Mouse (Mus musculus) MEL (cell line): ENCODE results near the gene Adcy4. TPM values are rescaled to one million over a fixed set of nuclear protein-coding genes. Genes with fewer than 3 reads are reported as not detected.

Experiments used
- DNase-seq: peaks from one replicate; pipeline ENCODE4 v3.0.0; 2011; ENCODE audit warnings: low read depth, low spot score
- H3K27ac ChIP-seq: 2 replicates; pipeline ENCODE4 v1.5.1; 2012; ENCODE audit warnings: low read depth, mild to moderate bottlenecking, control low read depth, low read length, moderate library complexity; ENCODE audit not compliant: control insufficient read depth
- H3K27me3 ChIP-seq, 2 experiments: fragments of 150-350 bp in 1 of 2; sonication (generic) in 1 of 2; 2 replicates each; pipeline ENCODE4 v1.6.1; 2012; ENCODE audit warnings: low read length in 2 of 2, mild to moderate bottlenecking in 2 of 2, improper control_type of control experiment in 1 of 2, moderate library complexity in 1 of 2; ENCODE audit not compliant: insufficient read depth in 2 of 2, control insufficient read depth in 1 of 2
- H3K36me3 ChIP-seq, 2 experiments: 2 replicates each; pipeline ENCODE4 v1.6.1; 2012 to 2014; ENCODE audit warnings: low read length in 2 of 2, improper control_type of control experiment in 1 of 2, inconsistent platforms in 1 of 2, mild to moderate bottlenecking in 1 of 2; ENCODE audit not compliant: insufficient read depth in 2 of 2, control insufficient read depth in 1 of 2
- H3K4me1 ChIP-seq, 2 experiments: fragments of 150-350 bp in 1 of 2; sonication (generic) in 1 of 2; 2 replicates each; pipeline ENCODE4 v1.6.1; 2012; ENCODE audit warnings: low read length in 2 of 2, improper control_type of control experiment in 1 of 2, mild to moderate bottlenecking in 1 of 2; ENCODE audit not compliant: insufficient read depth in 2 of 2, control insufficient read depth in 1 of 2
- H3K4me3 ChIP-seq, 2 experiments: fragments of 150-350 bp in 1 of 2; sonication (generic) in 1 of 2; 2 replicates each; pipeline ENCODE4 v1.5.1; 2012; ENCODE audit warnings: low read depth in 2 of 2, low read length in 2 of 2, mild to moderate bottlenecking in 2 of 2, moderate library complexity in 2 of 2, control low read depth in 1 of 2, improper control_type of control experiment in 1 of 2; ENCODE audit not compliant: control insufficient read depth in 1 of 2, insufficient read depth in 1 of 2
- H3K79me2 ChIP-seq: 2 replicates; pipeline ENCODE4 v1.6.1; 2012; ENCODE audit warnings: mild to moderate bottlenecking, low read length, moderate library complexity; ENCODE audit not compliant: control insufficient read depth, poor library complexity, insufficient read depth
- H3K9ac ChIP-seq: 2 replicates; pipeline ENCODE4 v1.6.1; 2012; ENCODE audit warnings: low read depth, mild to moderate bottlenecking, control low read depth, low read length, moderate library complexity; ENCODE audit not compliant: control insufficient read depth, poor library complexity, severe bottlenecking
- H3K9me3 ChIP-seq: fragments of 150-350 bp; sonication (generic); replicated peaks from 2 replicates; pipeline ENCODE4 v1.6.1; 2012; ENCODE audit warnings: mild to moderate bottlenecking, low read length, improper control_type of control experiment, moderate library complexity; ENCODE audit not compliant: insufficient read depth
- CHD1 ChIP-seq: IDR thresholded peaks from 2 replicates; pipeline ENCODE4 v1.6.1; 2012; ENCODE audit warnings: low read depth, mild to moderate bottlenecking, inconsistent platforms, low read length, improper control_type of control experiment
- CHD2 ChIP-seq: IDR thresholded peaks from 2 replicates; pipeline ENCODE4 v1.6.1; 2011; ENCODE audit warnings: low read length, improper control_type of control experiment
- E2F4 ChIP-seq: IDR thresholded peaks from 2 replicates; pipeline ENCODE4 v1.6.1; 2011; ENCODE audit warnings: low read depth, low read length, improper control_type of control experiment, borderline replicate concordance
- ELF1 ChIP-seq: IDR thresholded peaks from 2 replicates; pipeline ENCODE4 v1.6.1; 2014; ENCODE audit warnings: low read depth, mild to moderate bottlenecking, inconsistent platforms, low read length, improper control_type of control experiment, moderate library complexity
- ETS1 ChIP-seq: IDR thresholded peaks from 2 replicates; pipeline ENCODE4 v1.6.1; 2012; ENCODE audit warnings: low read depth, mild to moderate bottlenecking, inconsistent platforms, low read length, improper control_type of control experiment, moderate library complexity
- GABPA ChIP-seq: IDR thresholded peaks from 2 replicates; pipeline ENCODE4 v1.6.1; 2012; ENCODE audit warnings: low read depth, mild to moderate bottlenecking, inconsistent platforms, low read length, improper control_type of control experiment, moderate library complexity
- GATA1 ChIP-seq: IDR thresholded peaks from 2 replicates; pipeline ENCODE4 v1.6.1; 2011; ENCODE audit warnings: low read depth, low read length, improper control_type of control experiment
- HCFC1 ChIP-seq: IDR thresholded peaks from 2 replicates; pipeline ENCODE4 v1.6.1; 2012; ENCODE audit warnings: low read depth, mild to moderate bottlenecking, inconsistent platforms, low read length, improper control_type of control experiment, moderate library complexity
- JUND ChIP-seq: IDR thresholded peaks from 2 replicates; pipeline ENCODE4 v1.6.1; 2011; ENCODE audit warnings: low read depth, mild to moderate bottlenecking, improper control_type of control experiment, low read length
- MEF2A ChIP-seq: IDR thresholded peaks from 2 replicates; pipeline ENCODE4 v1.6.1; 2014; ENCODE audit warnings: low read depth, mild to moderate bottlenecking, inconsistent platforms, low read length, improper control_type of control experiment; ENCODE audit not compliant: poor library complexity, insufficient replicate concordance, severe bottlenecking; ENCODE audit errors: extremely low read depth
- MXI1 ChIP-seq: IDR thresholded peaks from 2 replicates; pipeline ENCODE4 v1.6.1; 2011; ENCODE audit warnings: mild to moderate bottlenecking, low read depth, low read length, improper control_type of control experiment
- MYB ChIP-seq: IDR thresholded peaks from 2 replicates; pipeline ENCODE4 v1.6.1; 2011; ENCODE audit warnings: mild to moderate bottlenecking, low read depth, low read length, improper control_type of control experiment
- NELFE ChIP-seq: IDR thresholded peaks from 2 replicates; pipeline ENCODE4 v1.6.1; 2011; ENCODE audit warnings: low read depth, low read length, improper control_type of control experiment
- POLR2A ChIP-seq, 2 experiments: IDR thresholded peaks; 2 replicates each; pipeline ENCODE4 v1.6.1; 2011 to 2012; ENCODE audit warnings: low read length in 2 of 2, mild to moderate bottlenecking in 2 of 2, control low read depth in 1 of 2, improper control_type of control experiment in 1 of 2, low read depth in 1 of 2, moderate library complexity in 1 of 2; ENCODE audit not compliant: control insufficient read depth in 1 of 2, insufficient read depth in 1 of 2, poor library complexity in 1 of 2
- POLR2AphosphoS5 ChIP-seq: IDR thresholded peaks from 2 replicates; pipeline ENCODE4 v1.6.1; 2012; ENCODE audit warnings: low read depth, borderline replicate concordance, mild to moderate bottlenecking, inconsistent platforms, low read length, moderate library complexity, mixed read lengths
- RAD21 ChIP-seq: IDR thresholded peaks from 2 replicates; pipeline ENCODE4 v1.6.1; 2011; ENCODE audit warnings: mild to moderate bottlenecking, low read depth, low read length, improper control_type of control experiment
- RCOR1 ChIP-seq: IDR thresholded peaks from 2 replicates; pipeline ENCODE4 v1.6.1; 2012; ENCODE audit warnings: low read depth, mild to moderate bottlenecking, inconsistent platforms, low read length, improper control_type of control experiment
- SIN3A ChIP-seq: IDR thresholded peaks from 2 replicates; pipeline ENCODE4 v1.6.1; 2012; ENCODE audit warnings: low read length, improper control_type of control experiment, inconsistent platforms
- SMC3 ChIP-seq: IDR thresholded peaks from 2 replicates; pipeline ENCODE4 v1.6.1; 2011; ENCODE audit warnings: low read depth, low read length, improper control_type of control experiment
- TAL1 ChIP-seq: IDR thresholded peaks from 2 replicates; pipeline ENCODE4 v1.6.1; 2012; ENCODE audit warnings: mild to moderate bottlenecking, inconsistent platforms, low read length, moderate library complexity, mixed read lengths
- TBP ChIP-seq: IDR thresholded peaks from 2 replicates; pipeline ENCODE4 v1.8.0; 2011; ENCODE audit warnings: low read depth, low read length, improper control_type of control experiment
- TCF12 ChIP-seq: IDR thresholded peaks from 2 replicates; pipeline ENCODE4 v1.6.1; 2014; ENCODE audit warnings: low read depth, mild to moderate bottlenecking, inconsistent platforms, low read length, improper control_type of control experiment, moderate library complexity
- UBTF ChIP-seq: IDR thresholded peaks from 2 replicates; pipeline ENCODE4 v1.6.1; 2012; ENCODE audit warnings: low read depth, mild to moderate bottlenecking, inconsistent platforms, low read length, improper control_type of control experiment, moderate library complexity, borderline replicate concordance; ENCODE audit not compliant: insufficient read depth
- USF1 ChIP-seq: IDR thresholded peaks from 2 replicates; pipeline ENCODE4 v1.6.1; 2014; ENCODE audit warnings: low read depth, mild to moderate bottlenecking, inconsistent platforms, low read length, improper control_type of control experiment, moderate library complexity
- USF2 ChIP-seq, 2 experiments: IDR thresholded peaks; 2 replicates each; pipeline ENCODE4 v1.6.1; 2011 to 2012; ENCODE audit warnings: improper control_type of control experiment in 2 of 2, low read length in 2 of 2, borderline replicate concordance in 1 of 2, inconsistent platforms in 1 of 2, low read depth in 1 of 2, mild to moderate bottlenecking in 1 of 2; ENCODE audit not compliant: insufficient read depth in 1 of 2
- ZKSCAN1 ChIP-seq: IDR thresholded peaks from 2 replicates; pipeline ENCODE4 v1.6.1; 2012; ENCODE audit warnings: low read depth, mild to moderate bottlenecking, inconsistent platforms, low read length, improper control_type of control experiment, moderate library complexity
- ZMIZ1 ChIP-seq: IDR thresholded peaks from 2 replicates; pipeline ENCODE4 v1.6.1; 2012; ENCODE audit warnings: low read depth, mild to moderate bottlenecking, inconsistent platforms, low read length, improper control_type of control experiment, moderate library complexity
- polyA plus RNA-seq, 2 experiments: library from polyadenylated mRNA; stranded (reverse) in 1 of 2; unstranded in 1 of 2; fragments of >175 nt in 1 of 2; fragments of >200 nt in 1 of 2; gene quantifications; 2 replicates each; pipeline versions ENCODE4 v1.2.1 to v1.2.4; 2012; ENCODE audit warnings: low replicate concordance in 2 of 2, low read depth in 1 of 2; ENCODE audit not compliant: insufficient read length in 2 of 2, insufficient read depth in 1 of 2, missing spikeins in 1 of 2
- total RNA-seq: library from RNA; depleted of rRNA; stranded (reverse); fragments of 300-350 nt; gene quantifications from 2 replicates; pipeline ENCODE4 v1.2.3, GENCODE M21; 2012

The Adcy4 gene
- total and polyA plus RNA-seq, 3 experiments = 0.19 to 0.35 TPM; not detected in 1

- peaks cover 0 to 11% of the 10 kb centered on the region in 2 experiments; a peak in 2 of 4 replicates for H3K4me1 ChIP-seq
- H3K9me3 ChIP-seq = no peaks in the 10 kb centered on the region
- DNase-seq = no peak
- H3K27me3 ChIP-seq = peaks cover 0 to 3% of the 10 kb centered on the region in 2 experiments; a peak in 1 of 4 replicates
- no peak overlapping the region for H3K27ac ChIP-seq
- H3K4me3 ChIP-seq = no peak overlapping the region
- 0 out of 4 replicates have a peak, but pooled peaks cover 0 to 2% of the 10 kb centered on the region in 2 experiments for H3K36me3 ChIP-seq
- TF ChIP-seq TBP = no peak
- no peak for TF ChIP-seq GABPA
- no peak for TF ChIP-seq HCFC1
- TF ChIP-seq MEF2A = no peak
- TF ChIP-seq ETS1 = no peak
- TF ChIP-seq GATA1 = no peak
- no peak for TF ChIP-seq USF2 (IDR thresholded peaks at IDR 0.05; ENCODE audit: borderline replicate concordance in 1 of 2, insufficient read depth in 1 of 2, low read depth in 1 of 2, low read length in 2 of 2)
- no peak for TF ChIP-seq ELF1
- no peak for TF ChIP-seq RAD21
- no peak for TF ChIP-seq SMC3
- no peak for TF ChIP-seq MXI1
- no peak for TF ChIP-seq JUND
- no peak for TF ChIP-seq SIN3A
- no peak for TF ChIP-seq MYB
- no peak for TF ChIP-seq NELFE
- TF ChIP-seq ZMIZ1 = no peak
- no peak for TF ChIP-seq TAL1
- TF ChIP-seq POLR2AphosphoS5 = no peak
- TF ChIP-seq USF1 = no peak
- no peaks in the 10 kb centered on the region for H3K79me2 ChIP-seq
- H3K9ac ChIP-seq = no peak overlapping the region
Measured at GRCm38 (mm10) chr14:55830331-55830730, 46.4 kb upstream of the Adcy4 start.

- TF ChIP-seq TCF12 (no peak), NELFE (no peak), E2F4 (no peak), POLR2AphosphoS5 (no peak), CHD1 (no peak), TBP (no peak), POLR2A (IDR thresholded peaks at IDR 0.05; ENCODE audit: control insufficient read depth in 1 of 2, insufficient read depth in 1 of 2, low read depth in 1 of 2, low read length in 2 of 2, poor library complexity in 1 of 2) (no peak), RAD21 (no peak), HCFC1 (no peak), CHD2 (no peak), ZKSCAN1 (no peak), UBTF (no peak), RCOR1 (no peak)
- peaks cover 0 to 11% of the 10 kb centered on the region in 2 experiments; a peak in 2 of 4 replicates for H3K4me1 ChIP-seq
- H3K36me3 ChIP-seq = 0 out of 4 replicates have a peak, but pooled peaks cover 0 to 2% of the 10 kb centered on the region in 2 experiments
- no peaks in the 10 kb centered on the region for H3K79me2 ChIP-seq
- H3K9me3 ChIP-seq = no peaks in the 10 kb centered on the region
- no peak overlapping the region for H3K9ac ChIP-seq
- no peak for DNase-seq
- peaks cover 0 to 3% of the 10 kb centered on the region in 2 experiments; a peak in 1 of 4 replicates for H3K27me3 ChIP-seq
- no peak overlapping the region for H3K4me3 ChIP-seq
- no peak overlapping the region for H3K27ac ChIP-seq
Measured at GRCm38 (mm10) chr14:55829854-55830253, 46.0 kb upstream of the Adcy4 start.
